Mouse (Mus musculus): Measurements from ENCODE around the gene Mea1.

DNA sequence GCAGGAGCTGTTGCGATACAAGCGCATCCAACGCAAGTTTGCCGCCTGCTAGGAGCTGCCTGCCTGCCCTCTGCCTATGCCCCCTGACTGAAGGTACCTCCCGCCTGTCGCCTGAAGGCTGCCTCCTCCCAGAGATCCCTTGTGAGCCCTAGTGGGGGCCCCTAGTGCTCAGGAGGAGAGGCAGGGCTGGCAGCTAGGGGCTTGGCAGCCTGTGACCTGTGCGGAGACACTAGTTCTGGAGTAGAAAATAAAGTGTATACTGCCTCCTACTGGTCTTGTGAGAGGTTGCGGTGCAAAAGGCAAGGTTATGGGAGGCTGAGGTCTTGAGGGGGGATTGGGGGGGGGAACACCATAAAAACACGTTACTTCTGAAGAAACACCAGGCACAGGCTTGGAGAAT, 46.7 kb downstream of the Mea1 start:
- TF ChIP-seq POLR2A (IDR thresholded peaks at IDR 0.05; ENCODE audit: insufficient read length, low read depth) = no peak
- TF ChIP-seq TCF3 (IDR thresholded peaks at IDR 0.05; ENCODE audit: insufficient read length, low read depth) = no peak
